Mouse (Mus musculus): ENCODE results near the gene Akap2.

Akap2 gene

DNA sequence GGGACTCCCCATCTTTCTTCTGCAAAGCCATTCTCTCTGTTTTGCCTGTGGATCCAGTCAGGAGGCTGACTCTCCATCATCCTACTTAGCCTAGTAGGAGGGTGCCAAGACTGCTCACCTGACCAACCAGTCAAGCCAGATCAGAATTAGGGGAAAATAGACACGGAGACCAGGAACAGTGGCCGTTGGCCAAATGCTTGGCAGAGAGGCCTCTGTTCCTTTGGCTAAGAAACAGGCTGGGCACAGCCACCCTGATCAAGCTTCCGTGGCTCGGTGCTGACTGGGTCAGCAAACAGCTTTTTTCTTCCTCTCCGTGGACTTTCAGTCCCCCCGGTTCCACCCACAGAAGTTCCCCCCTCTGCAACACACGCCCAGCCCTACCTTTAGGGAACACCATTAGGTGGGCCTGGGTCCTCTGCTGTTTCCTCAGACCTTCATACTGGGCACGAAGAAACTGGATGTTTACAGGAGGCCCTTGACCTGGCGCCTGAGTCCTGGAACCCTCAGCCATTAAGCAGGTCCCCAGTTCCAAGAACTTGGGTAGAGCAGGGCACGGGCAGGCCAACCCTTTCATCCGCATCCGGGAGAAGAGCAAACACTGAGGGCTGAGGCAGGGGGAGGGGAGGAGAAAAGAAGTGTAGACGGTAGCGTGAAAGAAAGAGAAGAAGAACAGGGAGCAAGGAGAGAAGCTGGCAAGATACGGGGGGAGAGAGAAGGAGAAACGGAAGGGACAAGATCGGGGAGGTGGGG lies 197.9 kb downstream of the Akap2 start:
- DNase-seq: peak; percentile 86 to 93

DNA sequence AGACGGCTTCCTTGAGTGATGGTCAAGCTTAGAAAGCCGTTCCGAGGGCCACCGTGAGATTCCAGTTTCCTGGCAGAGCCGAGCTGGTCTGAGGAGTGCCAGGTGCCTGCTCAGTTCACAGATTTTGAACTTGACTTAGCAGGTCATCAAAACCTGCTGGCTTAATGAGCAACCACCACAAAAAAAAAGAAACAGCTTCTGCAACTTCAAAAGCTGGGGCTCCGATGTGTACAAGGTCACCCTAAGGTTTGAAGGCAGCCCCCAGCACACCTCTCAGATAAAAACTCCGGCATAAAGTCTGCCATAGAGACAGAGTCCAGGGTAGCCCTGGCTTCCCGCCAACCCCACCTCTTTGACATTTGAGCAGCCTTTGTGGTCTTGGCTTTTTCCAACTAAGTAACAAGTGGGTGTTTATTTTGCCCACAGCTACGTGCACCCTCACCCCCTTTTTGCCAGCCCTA lies 198.8 kb downstream of the Akap2 start, which contains the start of gene D630039A03Rik:
Gene D630039A03Rik, minus strand, starts transcription at position 97 of the 461 bp plus-strand sequence.
- peak; percentile 74 to 82 for DNase-seq

DNA sequence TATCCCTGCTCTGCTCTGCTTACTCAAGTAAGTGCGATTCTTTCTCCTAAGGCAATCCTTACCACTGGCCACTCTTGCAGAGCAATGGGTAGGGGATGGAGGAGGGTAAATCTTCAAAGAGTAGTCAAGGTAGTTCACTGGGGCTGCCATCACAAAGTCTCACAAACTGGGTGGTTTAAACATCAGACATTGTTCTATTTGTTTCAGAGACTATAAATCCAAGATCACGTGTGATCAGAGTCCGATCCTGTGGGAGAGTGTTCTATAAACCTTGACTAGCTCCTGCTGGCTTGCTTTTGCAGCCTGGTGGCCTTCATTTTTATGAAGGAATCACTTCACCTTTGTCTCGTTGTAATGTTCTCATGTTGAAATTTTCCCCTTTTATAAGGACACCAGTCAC lies 199.3 kb downstream of the Akap2 start:
- no peak for DNase-seq

DNA sequence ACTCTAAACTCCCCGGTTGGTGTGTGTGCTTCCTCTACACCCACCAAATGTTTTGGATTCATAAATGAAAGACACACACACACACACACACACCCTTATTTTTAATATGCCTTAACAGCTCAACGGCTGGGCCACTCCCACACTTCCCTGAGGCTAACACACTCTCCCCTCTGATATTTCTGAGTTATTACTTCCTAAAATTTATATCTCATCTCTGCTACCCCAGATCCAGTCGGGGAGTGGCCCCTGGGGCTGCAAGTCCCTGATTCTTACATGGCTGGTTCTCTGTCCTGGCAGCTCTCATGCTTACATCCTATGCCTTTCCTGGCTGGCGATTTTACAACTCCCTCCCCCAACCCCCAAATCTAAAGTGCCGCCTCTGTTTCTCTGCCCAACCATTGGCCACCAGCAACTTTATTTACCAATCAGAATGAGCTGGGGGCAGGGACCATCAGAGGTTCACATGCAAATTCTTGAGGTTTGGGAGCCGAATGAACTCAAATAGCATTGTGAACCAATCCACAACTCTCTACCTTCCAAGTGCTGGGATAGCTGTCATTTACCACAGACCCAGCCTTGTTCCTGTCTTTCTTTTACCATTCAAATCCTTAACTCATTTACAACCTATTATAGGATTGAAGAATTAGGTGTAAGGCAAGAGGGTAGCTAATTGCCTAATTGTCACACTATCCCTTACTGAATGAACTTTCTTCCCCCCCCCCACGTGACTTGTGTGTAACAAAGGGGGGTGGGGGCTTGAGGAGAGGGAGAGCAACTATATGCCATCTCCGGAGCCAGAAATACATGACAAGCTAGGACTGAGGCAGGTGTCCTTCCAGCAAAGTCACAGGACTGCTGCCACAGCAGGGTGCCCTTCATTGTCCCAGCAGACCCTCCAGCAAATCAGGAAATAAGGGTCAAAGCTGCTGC lies 202.3 kb downstream of the Akap2 start:
- no peak for DNase-seq

DNA sequence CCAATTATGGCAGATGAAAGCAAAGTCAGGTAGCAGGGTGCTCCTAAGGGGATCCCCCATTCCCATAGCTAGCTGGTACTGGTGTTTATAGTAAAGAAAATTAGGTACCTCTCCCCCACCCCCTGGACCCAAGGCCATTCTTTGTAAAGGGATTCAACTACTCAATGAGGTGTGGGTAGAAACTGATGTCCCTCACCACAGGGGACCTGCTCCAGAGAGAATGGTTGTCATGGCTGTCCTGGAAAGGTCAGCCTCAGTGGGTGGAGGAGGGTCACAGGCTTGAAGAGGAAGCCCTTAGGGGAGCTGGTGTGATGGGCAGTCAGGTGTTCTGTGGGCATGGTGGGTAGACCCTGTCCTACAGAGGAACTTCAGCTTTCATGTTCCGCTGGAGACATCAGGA lies 203.1 kb downstream of the Akap2 start:
- DNase-seq: no peak

DNA sequence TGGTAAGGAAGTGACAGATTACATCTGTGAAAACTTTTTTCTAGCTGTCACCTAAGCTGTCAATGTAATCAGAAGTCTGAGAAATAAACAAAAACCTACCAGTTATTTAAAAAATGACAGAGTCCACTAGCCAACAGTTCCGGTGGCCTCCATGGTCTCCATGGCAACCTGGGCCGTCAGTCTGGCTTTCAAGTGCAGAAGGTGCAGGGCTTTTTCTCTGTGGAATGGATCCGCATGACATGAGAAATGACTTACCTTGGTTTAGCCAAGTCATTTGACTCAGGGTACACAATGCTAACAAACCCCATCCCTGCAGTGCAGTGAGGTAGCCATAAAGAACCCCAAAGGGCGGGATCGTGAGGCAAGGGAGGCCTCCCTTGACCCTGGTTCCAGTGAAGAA lies 204.7 kb downstream of the Akap2 start:
- DNase-seq: no peak

DNA sequence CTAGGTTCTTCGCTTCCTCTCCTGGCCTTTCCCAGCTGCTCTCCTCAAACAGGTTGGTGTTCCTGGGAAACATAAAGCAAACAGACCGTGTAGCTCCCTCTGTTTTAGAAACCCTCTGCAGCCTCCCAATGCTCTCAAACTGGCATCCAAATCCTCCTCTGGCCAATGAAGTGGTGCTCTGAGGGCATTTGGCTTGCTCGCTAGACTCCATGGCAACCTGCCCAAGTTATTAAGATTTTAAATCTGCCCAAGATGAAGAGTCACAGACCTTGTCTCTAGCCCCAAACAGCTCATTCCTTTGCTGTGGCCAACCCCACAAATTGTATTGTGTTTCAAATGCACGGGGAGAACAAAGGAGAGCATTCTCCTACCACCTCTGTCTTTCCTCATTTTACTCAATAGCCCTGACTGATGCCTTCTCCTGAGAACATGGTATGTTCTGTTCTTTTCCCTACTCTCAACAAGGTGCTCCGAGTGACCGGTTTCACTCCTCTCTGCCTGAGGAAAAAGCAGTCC lies 207.2 kb downstream of the Akap2 start:
- no peak for DNase-seq

DNA sequence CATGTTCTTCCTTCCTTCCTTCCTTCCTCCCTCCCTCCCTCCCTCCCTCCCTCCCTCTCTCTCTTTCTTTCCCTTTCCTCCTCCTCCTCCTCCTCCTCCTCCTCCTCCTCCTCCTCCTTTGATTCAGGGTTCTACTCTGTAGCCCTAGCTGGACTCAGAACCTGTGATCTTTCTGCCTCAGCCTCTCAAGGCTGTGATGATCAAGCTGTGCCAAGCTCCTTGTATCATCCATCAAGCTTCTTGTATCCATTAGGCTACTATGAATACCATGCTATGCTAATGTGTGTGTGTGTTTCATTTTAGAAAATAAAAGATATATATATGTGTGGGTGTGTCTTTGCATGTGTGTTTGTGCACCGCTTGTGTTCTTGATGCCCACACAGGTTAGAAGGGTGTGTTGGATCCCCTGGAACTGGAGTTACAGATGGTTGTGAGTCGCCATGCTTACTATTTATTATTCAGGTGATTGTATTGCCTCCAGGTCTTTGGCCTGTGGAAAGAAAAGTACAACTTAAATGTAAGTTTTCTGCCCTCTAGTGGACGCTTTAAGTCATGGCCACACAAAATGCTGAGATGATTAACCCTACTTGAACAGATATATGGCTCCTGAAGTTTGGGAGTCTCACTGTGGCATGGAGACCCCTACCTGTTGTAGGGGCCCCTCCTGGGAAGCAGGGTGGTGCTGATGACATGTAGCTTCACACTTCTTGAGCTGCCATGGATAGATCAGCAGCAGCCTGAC lies 210.2 kb downstream of the Akap2 start:
- DNase-seq: peak; percentile 41

DNA sequence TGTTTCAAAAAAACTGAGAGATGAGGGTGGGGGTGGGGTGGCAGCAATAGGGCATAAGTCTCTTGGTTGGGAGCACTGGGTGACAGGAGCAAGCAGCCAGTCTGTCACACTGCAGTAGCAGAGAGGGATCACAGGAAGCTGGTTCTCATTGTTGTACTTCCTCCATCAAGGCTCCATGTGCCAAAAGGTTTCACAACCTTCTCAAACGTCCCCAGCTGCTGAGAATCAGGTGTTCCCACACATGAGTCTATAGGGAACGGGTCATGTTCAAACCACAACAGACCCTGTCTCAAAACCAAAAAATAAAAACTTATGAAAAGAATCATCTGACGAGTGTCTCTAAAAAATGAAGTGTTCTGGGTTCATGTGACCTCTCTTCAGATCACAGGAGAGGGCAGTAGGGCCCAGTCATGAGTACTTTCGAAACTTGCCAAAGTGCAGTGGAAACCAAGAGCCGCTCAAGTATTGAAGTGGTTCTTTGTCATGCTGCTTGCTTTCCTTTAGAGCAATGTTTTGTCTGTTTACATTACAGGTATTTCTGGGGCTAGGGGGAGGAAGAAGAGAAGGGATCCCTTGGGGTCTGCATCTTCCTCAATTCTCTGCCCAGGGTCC lies 213.2 kb downstream of the Akap2 start:
- no peak for DNase-seq

DNA sequence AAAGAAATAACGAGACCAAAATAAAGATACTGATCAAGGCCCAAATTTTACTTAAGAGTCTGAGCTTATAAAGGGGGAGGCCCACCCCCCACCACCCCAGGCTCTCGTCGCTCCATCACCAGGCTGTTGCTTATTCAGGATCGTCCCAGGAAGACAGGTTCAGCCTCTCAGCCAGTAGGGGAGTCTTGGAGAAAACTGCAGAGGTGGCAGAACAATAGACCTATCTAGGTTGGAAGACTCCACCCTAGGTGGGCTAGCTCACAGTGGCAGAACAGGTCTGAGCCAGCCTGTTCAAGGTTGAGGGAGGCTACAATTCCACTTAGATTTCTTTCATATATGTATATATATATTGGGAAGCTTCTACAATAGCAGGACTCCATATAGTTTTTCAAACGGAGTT lies 216.7 kb downstream of the Akap2 start:
- no peak for DNase-seq

DNA sequence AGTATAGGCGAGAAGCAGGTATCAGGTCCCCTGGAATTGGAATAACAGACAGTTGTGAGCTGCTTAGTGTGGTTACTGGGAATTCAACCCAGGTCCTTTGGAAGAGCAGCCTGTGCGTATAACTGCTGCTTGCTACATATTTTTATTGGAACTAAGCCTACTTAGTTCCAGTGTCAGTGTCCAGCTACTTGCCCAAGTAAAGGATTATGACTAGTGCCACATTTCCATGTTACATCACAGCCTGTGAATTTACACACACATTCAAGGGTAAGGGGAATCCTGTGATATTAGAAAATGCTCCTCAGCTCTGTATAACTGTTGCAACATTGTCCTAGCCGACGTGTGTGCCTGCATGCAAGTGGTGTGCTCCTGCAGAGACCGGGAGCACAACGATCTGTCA lies 219.8 kb downstream of the Akap2 start:
- DNase-seq: no peak

DNA sequence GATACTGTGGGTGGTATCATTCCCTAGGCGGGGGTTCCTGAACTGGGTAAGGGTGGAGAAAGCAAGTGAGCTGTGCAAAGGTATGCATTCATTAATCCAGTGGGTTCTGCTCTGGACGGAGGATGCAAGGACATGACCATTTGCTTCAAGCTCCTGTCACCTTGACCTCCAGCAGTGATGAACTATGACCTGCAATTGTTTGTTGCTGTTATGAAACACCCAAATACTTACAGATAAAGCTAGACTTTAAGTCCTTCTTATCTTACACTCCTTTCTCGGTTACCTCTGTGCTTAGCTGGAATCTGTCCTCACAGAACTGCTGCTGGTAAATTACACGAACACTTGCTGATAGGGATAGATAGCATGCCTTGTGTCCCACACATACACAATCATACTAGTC lies 223.2 kb downstream of the Akap2 start:
- DNase-seq: no peak

DNA sequence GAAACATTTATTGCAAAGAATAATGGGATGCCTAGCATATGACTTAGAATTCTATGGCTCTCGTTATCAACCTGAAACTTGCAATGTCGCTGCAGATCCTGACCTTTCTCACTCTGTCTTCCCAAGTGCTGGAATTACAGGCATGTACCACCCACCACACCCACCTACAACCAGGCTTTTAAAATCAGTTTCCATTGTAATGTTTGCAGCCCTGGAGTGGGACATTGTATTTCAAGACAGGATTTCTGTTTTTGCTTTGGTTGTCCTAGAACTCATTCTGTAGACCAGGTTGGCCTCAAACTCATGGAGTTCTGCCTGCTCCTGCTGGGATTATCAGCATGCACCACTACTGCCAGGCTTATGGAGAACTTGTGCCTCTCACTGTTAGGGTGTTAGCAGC lies 225.4 kb downstream of the Akap2 start:
- no peak for DNase-seq
